Mouse (Mus musculus): ENCODE results near the gene Gm10190. TPM values are rescaled to one million over a fixed set of nuclear protein-coding genes. Genes with fewer than 3 reads are reported as not detected.

The Gm10190 gene
- not detected for polyA plus RNA-seq (2015; fragmentation: Illumina TruSeq; extraction: RNeasy Lipid Tissue Mini Kit (QIAGEN cat#74804); ENCODE audit: insufficient read depth, low replicate concordance)

DNA sequence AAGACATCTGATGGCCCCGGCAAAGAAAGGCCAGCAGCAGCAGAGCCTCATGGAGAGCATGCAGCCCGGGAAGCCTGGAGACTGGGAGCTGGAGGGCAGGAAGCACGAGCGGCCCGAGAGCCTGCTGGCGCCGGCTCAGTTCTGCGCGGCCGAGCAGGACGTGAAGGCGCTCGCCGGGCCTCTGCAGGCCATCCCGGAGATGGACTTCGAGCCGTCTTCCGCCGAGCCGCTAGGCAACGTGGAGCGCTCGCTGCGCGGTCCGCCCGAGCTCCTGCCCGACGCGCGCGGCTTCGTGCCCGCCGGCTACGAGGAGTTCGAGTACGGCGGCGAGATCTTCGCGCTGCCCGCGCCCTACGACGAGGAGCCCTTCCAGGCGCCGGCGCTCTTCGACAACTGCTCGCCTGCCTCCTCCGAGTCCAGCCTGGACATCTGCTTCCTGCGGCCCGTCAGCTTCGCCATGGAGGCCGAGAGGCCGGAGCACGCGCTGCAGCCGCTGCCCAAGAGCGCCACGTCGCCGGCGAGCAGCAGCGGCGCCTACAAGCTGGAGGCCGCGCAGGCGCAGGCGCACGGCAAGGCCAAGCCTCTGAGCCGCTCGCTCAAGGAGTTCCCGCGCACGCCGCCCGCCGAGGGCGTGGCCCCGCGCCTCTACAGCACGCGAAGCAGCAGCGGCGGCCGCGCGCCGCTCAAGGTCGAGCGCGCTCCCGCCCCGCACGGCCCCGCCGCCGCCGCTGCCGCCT, at the start of gene Gm10190:
TSS of gene Gm10190 (minus strand) at position 553 of the 737 bp plus-strand sequence.

Other genes with a start within 250 kb of the Gm10190 start
- 8.8 TPM for gene Galm, start 246.1 kb downstream of the Gm10190 start, polyA plus RNA-seq (2015; fragmentation: Illumina TruSeq; extraction: RNeasy Lipid Tissue Mini Kit (QIAGEN cat#74804); ENCODE audit: insufficient read depth, low replicate concordance)
- 435 TPM for gene Srsf7, start 166.2 kb downstream of the Gm10190 start, polyA plus RNA-seq (2015; fragmentation: Illumina TruSeq; extraction: RNeasy Lipid Tissue Mini Kit (QIAGEN cat#74804); ENCODE audit: insufficient read depth, low replicate concordance)
- not detected for gene Ttc39d, start 166.1 kb downstream of the Gm10190 start, polyA plus RNA-seq (2015; fragmentation: Illumina TruSeq; extraction: RNeasy Lipid Tissue Mini Kit (QIAGEN cat#74804); ENCODE audit: insufficient read depth, low replicate concordance)
- 16.7 TPM for gene Gemin6, start 149.1 kb downstream of the Gm10190 start, polyA plus RNA-seq (2015; fragmentation: Illumina TruSeq; extraction: RNeasy Lipid Tissue Mini Kit (QIAGEN cat#74804); ENCODE audit: insufficient read depth, low replicate concordance)
- 3.3 TPM for gene Morn2, start 83.3 kb downstream of the Gm10190 start, polyA plus RNA-seq (2015; fragmentation: Illumina TruSeq; extraction: RNeasy Lipid Tissue Mini Kit (QIAGEN cat#74804); ENCODE audit: insufficient read depth, low replicate concordance)
- 44.0 TPM for gene Dhx57, start 83.1 kb downstream of the Gm10190 start, polyA plus RNA-seq (2015; fragmentation: Illumina TruSeq; extraction: RNeasy Lipid Tissue Mini Kit (QIAGEN cat#74804); ENCODE audit: insufficient read depth, low replicate concordance)
- gene Arhgef33, start 66.1 kb downstream of the Gm10190 start, polyA plus RNA-seq (2015; fragmentation: Illumina TruSeq; extraction: RNeasy Lipid Tissue Mini Kit (QIAGEN cat#74804); ENCODE audit: insufficient read depth, low replicate concordance): 0.41 TPM
- gene Sos1, start 106.9 kb upstream of the Gm10190 start, polyA plus RNA-seq (2015; fragmentation: Illumina TruSeq; extraction: RNeasy Lipid Tissue Mini Kit (QIAGEN cat#74804); ENCODE audit: insufficient read depth, low replicate concordance): 21.3 TPM
- 0.68 TPM for gene Cdkl4, start 204.3 kb upstream of the Gm10190 start, polyA plus RNA-seq (2015; fragmentation: Illumina TruSeq; extraction: RNeasy Lipid Tissue Mini Kit (QIAGEN cat#74804); ENCODE audit: insufficient read depth, low replicate concordance)

Data from spleen, adult 10 weeks (tissue).